In the genomic region with DNA sequence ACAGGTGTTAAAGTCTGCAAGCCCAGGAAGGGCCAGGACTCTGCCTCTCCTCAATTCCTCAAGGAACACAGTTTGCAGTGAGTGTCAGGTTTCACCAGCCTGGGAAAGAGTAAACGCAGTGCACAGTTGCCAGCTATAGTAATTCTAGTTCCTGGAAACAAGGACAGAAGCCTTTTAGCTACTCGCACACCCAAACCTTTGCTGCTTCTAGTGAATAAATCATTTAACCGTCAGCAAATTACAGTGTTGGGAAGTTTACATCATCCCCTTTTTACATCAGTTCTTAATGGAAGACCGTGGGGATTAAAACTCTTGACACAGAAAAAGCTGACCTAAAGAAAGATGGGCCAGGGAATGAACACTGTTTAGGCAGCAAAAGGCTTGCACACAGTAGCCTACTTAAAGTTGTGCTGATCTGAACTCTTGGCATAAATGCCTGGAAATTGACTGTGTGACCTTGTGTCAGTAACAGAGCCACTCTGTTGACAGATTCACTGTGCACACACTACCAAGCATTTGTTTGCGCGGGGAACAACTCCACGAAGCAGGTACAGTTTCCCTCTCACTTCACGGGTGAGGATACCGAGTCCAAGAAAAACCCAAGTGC, we compare ENCODE assay signal across 8 mouse cellular contexts. TPM values are rescaled to one million over a fixed set of nuclear protein-coding genes. Genes with fewer than 3 reads are reported as not detected.
DNase-seq lines count a peak whose midpoint lies in the region; ATAC-seq and TF ChIP-seq lines count a peak whose summit lies in the region.

No protein-coding gene starts in this region.

- no peaks in the 10 kb centered on the region for H3K9me3 ChIP-seq in heart, embryonic 14.5 days (ENCODE audit: control insufficient read depth, low read length)
- no peaks in the 10 kb centered on the region for H3K9me3 ChIP-seq in liver, embryonic 11.5 days (ENCODE audit: control insufficient read depth, low read length)

- TF ChIP-seq CTCF in olfactory bulb, adult 2 months (IDR thresholded peaks at IDR 0.05; ENCODE audit: insufficient read depth, low read depth, low read length): no peak

- peak overlapping the region; percentile 97 for H3K9ac ChIP-seq in heart, embryonic 14.5 days (ENCODE audit: low read length)
- peak overlapping the region; percentile 97 for H3K9ac ChIP-seq in liver, embryonic 11.5 days (ENCODE audit: low read depth, low read length)

- peak overlapping the region; percentile 88 to 97 for H3K4me3 ChIP-seq in heart, embryonic 14.5 days (ENCODE audit: control insufficient read depth in 1 of 2, insufficient read depth in 1 of 2, low read depth in 1 of 2, low read length in 2 of 2)
- H3K4me3 ChIP-seq in liver, embryonic 11.5 days (ENCODE audit: low read depth, low read length): peak overlapping the region; percentile 98
- peak overlapping the region; percentile 62 for H3K4me3 ChIP-seq in olfactory bulb, adult 2 months (ENCODE audit: insufficient read depth, low read depth, low read length)

- no peaks in the 10 kb centered on the region for H3K36me3 ChIP-seq in heart, embryonic 14.5 days (ENCODE audit: control insufficient read depth, insufficient read depth, low read length)
- no peaks in the 10 kb centered on the region for H3K36me3 ChIP-seq in liver, embryonic 11.5 days (ENCODE audit: control insufficient read depth, insufficient read depth, low read length)

- peak overlapping the region; percentile 80 for H3K4me2 ChIP-seq in heart, embryonic 14.5 days (ENCODE audit: low read length)
- H3K4me2 ChIP-seq in liver, embryonic 11.5 days: peak overlapping the region; percentile 90

- peak overlapping the region; percentile 96 to 97 for H3K27ac ChIP-seq in heart, embryonic 14.5 days (replicated peaks in 1 of 2; ENCODE audit: control insufficient read depth in 1 of 2, insufficient read depth in 1 of 2, low read depth in 2 of 2, low read length in 2 of 2)
- peak overlapping the region; percentile 97 for H3K27ac ChIP-seq in liver, embryonic 11.5 days (ENCODE audit: low read depth, low read length)
- peak overlapping the region; percentile 73 for H3K27ac ChIP-seq in olfactory bulb, adult 2 months (ENCODE audit: insufficient read depth, low read depth, low read length)

- 11% methylated on average over 9 of the region's 9 CpGs for WGBS in heart, embryonic 14.5 days
- WGBS in liver, embryonic 11.5 days: 14% methylated on average over 9 of the region's 9 CpGs
- 10% methylated on average over 9 of the region's 9 CpGs for WGBS in olfactory bulb, adult 2 months

- peak; percentile 20 for ATAC-seq in activated CD4-positive, CD25-positive, alpha-beta regulatory T cell, adult 4 months
- ATAC-seq in heart, embryonic 14.5 days (ENCODE audit: insufficient number of reproducible peaks, insufficient read depth, low FRiP score, low read depth): no peak
- peak; percentile 42 for ATAC-seq in liver, embryonic 11.5 days (replicated peaks; ENCODE audit: low FRiP score)

- TF ChIP-seq POLR2A in olfactory bulb, adult 2 months (IDR thresholded peaks at IDR 0.05; ENCODE audit: insufficient read depth, low read depth, low read length): no peak

- no peaks in the 10 kb centered on the region for H3K27me3 ChIP-seq in heart, embryonic 14.5 days (ENCODE audit: control insufficient read depth, insufficient read depth, low read length)
- H3K27me3 ChIP-seq in liver, embryonic 11.5 days (replicated peaks; ENCODE audit: control insufficient read depth, insufficient read depth, low read length): no peaks in the 10 kb centered on the region; the same call in 1 of the 2 replicates

- intact Hi-C loops in left cerebral cortex, postnatal 14 days (cut with DNase I): loop anchor here (2.0 to 5.0 kb wide), 3 partner anchors 65 to 100 kb away; no protein-coding TSS in a partner anchor

- peaks cover 4 to 19% of the 10 kb centered on the region in 2 experiments; a peak in 3 of 4 replicates for H3K4me1 ChIP-seq in heart, embryonic 14.5 days (ENCODE audit: control insufficient read depth in 2 of 2, insufficient read depth in 2 of 2, low read length in 2 of 2)
- H3K4me1 ChIP-seq in liver, embryonic 11.5 days (replicated peaks; ENCODE audit: control insufficient read depth, insufficient read depth, low read length): peaks cover 15% of the 10 kb centered on the region
- H3K4me1 ChIP-seq in olfactory bulb, adult 2 months (ENCODE audit: control insufficient read depth, insufficient read depth, low read length): peaks cover 5% of the 10 kb centered on the region

- peak; percentile 30 for DNase-seq in kidney, adult 11 months
- DNase-seq in kidney, postnatal 36 days: no peak
- no peak for DNase-seq in liver, embryonic 11.5 days (ENCODE audit: low spot score)
- DNase-seq in right cerebral cortex, postnatal 10 days (ENCODE audit: low spot score in 2 of 2): no peak
- DNase-seq in left cerebral cortex, postnatal 14 days (ENCODE audit: low spot score in 2 of 2): no peak

RNA-seq across cellular contexts. Expression of a gene that starts 0.6 kb away (rescaled TPM):
- polyA plus RNA-seq in activated CD4-positive, CD25-positive, alpha-beta regulatory T cell, adult 4 months (2017; shearing (Covaris generic)): 1 to 10 TPM; 6.1 to 7.1 TPM
- 6.7 and 7.5 TPM in 2 replicates for polyA plus RNA-seq in heart, embryonic 14.5 days (2014; fragmentation: Nextera tagmentation; extraction: Ambion mirVana)
- polyA plus RNA-seq in liver, embryonic 11.5 days (2014; fragmentation: Nextera tagmentation; extraction: Ambion mirVana): 8.5 and 10.6 TPM in 2 replicates
- polyA plus RNA-seq in olfactory bulb, adult 2 months (2012; ENCODE audit: insufficient read depth, insufficient read length, low replicate concordance, missing spikeins): not detected in 2 replicates
- 10 to 100 TPM; 26.2 to 27.2 TPM for total RNA-seq in left cerebral cortex, postnatal 14 days (2021)
